Mouse (Mus musculus) liver, adult 2 months (tissue): ENCODE results near the gene Irs3.

ENCODE experiments used
- CTCF ChIP-seq: fragments of 200-500 bp; IDR thresholded peaks from 2 replicates; pipeline ENCODE4 v1.5.1; 2011; ENCODE audit warnings: low read depth, low read length, control low read depth
- POLR2A ChIP-seq: fragments of 200-500 bp; IDR thresholded peaks from 2 replicates; pipeline ENCODE4 v1.6.1; 2011; ENCODE audit warnings: low read length, control low read depth; ENCODE audit not compliant: insufficient read depth; ENCODE audit errors: extremely low read depth

GRCm38 (mm10) chr5:137642886-137643285 lies 2.6 kb downstream of the Irs3 start:
- TF ChIP-seq POLR2A (no peak), CTCF (no peak)
